Mouse (Mus musculus) urinary bladder, postnatal 25 days (tissue): ENCODE measurements around the gene Suclg2.

Source experiments
- DNase-seq: peaks from one replicate; pipeline ENCODE4 v3.0.0; 2022; ENCODE audit warnings: low spot score

Suclg2 gene

DNA sequence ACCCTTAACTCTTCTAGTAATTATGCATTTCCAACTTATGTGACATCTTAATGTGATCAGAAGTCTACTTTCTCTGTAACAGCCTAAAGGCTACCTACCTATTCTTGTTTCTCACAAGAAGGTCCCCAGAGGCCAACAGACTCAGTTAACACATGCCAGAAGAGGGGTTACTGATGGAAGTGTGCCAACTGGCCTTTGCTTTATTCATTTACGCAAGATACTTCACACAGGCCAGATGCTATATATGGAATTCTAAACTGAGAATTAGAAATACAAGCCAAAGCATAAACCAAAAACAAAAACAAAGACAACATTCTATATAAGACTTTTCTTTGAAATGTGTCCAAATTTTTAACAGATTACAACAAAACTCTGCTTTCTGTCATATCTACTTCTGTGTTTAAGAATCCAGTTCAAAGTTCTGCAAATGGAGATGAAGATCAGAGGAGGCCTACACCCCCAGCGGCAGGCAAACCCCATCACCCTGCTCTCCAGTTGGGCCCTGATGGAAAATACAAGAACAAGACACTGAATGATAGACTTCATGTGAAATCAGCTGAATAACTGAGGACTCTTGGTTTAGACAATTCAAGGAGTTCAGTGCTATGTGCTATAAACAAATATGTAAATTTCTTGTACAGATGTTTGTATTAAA lies 155.1 kb downstream of the Suclg2 start:
- no peak for DNase-seq

DNA sequence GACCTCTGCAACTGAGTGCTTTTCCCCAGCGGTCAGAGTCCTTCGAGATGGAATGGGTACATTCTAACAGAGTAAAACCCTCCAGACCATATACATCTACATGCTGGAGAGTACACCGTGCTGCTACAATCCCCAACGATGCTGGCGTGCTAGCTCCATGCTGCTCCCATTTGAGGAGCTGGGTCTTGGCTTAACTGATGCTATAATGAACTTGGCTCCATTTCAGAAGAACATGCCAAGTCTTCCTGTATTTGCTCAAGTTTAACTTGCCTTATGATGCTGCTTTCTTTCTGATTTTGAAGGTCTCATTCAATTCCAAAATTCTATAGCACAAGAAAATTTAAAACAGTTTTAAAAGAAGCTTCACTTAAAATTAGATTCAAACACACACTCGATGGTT lies 162.3 kb downstream of the Suclg2 start:
- no peak for DNase-seq

DNA sequence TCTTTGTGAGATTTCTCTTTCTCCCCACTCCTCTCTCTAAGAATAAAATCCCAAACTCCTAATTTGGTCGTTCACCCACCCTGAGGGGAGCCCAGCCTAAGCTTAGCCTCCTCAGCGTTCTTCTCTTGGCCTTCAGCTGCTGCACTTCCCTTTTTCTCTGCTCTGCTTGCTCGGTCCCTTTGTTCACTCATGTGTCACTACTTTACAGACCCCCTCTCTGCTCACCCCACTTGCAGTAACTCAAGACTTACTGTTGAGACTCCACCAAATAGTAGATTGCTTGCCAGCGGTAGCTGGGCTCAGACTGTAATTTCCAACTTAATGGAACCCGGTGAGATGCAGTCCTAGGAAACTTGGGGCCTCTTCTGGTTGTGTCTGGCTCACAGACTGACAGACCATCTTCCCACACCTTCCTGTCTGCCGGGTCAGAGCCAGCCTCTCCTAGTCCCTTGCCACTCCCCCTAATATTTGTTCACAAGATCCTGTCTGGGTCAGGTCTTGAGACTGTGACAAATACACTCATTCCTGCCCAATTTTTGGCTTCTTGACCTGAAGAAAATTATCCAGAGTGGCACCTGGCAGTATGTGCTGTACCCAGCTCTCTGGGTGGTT lies 166.2 kb downstream of the Suclg2 start:
- DNase-seq = no peak

DNA sequence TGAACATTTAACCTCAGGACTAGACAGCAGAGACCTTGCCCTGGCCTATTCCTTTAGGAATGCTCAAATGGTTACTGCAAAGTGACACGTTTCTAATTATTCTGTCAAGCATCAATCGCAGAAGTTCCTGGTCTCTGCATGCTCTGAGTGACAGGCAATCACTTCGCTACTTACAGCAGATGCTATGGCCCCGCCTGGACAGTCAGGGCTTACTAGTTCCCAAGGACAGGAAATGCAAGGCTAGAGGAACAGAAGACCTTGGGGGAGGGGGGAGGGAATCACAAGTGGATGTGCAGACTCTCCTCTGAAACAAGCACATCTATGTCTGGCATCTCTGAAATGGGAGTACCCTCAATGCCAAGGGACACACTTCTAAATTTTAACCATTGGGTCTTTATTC lies 167.6 kb downstream of the Suclg2 start:
- DNase-seq = no peak

DNA sequence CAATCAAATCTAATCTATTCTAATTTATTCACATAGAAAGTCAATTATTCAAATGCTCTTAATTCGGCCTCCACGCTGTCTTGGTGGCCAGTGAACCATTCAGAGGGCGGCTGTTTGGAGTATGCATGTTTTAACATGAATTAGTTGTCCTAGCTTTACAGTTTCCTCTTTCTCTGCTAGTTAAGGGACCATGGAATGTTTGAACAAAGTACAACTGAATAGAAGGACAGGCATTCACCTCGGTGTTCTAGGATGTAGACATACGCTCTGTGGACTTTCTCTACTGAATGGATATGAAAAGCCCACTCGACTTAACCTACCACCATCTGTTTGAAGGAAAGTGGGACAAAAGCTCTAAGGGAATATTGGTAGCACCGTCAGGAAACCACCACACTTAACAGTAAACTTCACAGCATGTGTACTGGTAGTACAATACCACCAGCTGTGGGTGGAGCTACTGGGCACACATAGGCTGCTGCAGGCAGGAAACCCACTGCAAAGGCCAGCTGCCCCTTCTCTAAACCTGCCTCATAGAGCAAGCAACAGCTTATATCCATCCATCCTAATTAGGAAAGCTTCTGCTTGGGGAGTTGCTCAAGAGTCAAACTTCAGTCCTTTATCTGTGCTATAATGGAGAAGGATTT lies 172.3 kb downstream of the Suclg2 start:
- DNase-seq = no peak

DNA sequence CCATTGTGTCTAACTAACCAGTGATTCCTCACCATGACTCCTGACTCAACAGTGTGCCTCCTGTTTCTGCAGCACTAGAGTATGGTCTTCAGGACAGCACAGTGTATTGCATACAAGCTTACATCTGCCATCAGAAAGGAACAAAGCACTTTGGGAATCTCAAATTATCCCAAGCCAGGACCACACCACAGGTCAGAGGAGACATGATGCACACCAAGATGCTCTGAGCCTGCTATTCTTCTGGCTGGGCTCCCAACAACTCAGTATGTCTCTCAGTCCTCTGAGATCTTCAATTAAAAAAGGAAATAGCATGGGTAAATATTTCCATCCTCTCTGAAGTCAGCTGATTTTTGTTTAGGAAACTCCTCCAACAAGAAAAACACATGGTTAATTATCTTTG lies 172.9 kb downstream of the Suclg2 start:
- DNase-seq = no peak

DNA sequence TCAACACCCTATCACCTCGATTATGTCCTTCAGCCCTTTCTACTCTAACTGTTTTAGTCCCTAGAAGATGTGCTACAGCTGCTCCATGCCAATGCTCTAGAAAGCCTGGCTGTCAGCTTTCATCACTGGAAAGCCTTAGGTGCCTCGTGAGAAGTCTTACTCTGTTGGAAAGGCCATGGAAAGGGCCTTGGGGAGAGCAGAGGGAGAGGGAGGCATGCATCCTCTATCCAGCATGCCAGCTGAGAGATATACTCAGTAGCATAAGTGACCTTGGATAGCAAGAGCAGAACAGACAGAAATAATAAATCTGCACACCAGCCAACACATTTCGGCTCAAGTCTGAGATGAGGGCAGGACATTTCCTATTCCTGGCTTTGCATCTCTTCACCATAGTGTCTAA lies 173.3 kb downstream of the Suclg2 start:
- no peak for DNase-seq

DNA sequence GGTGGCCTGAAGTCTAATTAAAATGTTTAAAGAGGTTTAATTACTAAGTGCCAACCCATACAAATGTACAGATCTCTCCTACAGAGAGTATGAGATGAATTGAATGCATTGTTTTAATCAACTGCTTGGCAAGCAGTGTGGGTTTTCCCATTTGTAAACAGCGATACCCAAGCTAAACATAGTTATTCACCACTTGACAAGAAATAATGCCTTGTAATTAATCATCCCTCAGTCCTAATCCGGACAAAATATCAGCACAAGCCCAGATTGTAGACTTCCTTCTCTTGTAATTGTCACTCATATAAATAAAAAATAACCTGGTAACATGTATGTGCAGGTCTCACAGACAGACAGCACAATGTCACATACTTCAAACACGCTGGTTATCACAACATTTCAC lies 183.4 kb downstream of the Suclg2 start:
- no peak for DNase-seq

DNA sequence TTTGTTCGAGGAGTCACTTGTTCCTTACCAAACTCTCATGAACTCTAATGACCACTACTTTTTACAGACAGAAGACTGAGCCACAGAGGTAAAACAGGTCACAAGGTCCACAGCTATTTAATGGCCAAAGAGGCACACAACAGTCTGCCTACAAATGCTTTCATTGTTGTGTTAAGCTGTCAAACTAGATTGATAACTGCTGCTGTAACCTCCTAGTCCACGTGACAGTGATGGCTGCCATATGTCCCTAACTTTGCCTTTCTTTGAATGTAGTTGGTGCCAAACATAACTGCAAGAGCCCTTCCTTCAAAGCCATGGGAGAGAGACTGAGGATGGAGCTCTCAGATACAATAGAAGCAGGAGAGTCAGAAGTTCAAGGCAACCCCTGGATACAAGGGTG lies 198.8 kb downstream of the Suclg2 start:
- no peak for DNase-seq

DNA sequence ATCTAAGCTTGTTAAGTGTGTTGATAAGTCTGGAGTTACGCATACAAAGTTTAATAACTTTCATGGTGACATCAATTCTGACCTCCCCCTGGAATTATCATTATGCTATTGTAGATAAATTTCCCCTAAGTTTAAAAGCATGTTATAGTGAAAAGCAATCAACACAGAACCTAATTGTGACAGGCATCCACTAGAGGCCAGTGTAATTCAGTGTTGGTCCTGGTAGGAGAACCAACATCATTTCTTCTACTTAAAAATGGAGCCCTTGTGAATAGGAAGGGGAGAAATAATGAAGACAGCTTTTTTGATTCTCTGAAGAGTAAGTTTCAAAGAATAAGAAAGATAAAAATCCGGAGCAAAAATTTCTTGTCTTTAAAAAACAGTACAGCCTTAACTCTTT lies 200.2 kb downstream of the Suclg2 start:
- DNase-seq = no peak

DNA sequence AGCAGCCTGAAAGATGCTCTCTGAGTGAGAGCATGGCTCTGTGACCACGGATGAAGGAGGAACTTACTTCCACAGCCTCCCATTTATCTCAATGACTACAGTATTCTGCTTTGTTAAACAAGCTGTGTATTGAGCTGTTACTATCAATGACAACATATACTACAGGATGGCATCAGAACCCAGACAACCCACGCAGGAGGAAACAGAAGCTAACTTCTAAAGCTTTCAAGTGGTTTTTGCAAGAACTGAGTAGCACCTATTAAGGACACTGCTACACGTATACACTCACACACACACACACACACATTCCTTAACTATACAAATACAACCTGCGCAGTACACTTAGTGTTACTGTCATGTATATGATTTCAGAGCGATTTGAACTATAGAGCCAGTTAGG lies 202.9 kb downstream of the Suclg2 start:
- DNase-seq = no peak

DNA sequence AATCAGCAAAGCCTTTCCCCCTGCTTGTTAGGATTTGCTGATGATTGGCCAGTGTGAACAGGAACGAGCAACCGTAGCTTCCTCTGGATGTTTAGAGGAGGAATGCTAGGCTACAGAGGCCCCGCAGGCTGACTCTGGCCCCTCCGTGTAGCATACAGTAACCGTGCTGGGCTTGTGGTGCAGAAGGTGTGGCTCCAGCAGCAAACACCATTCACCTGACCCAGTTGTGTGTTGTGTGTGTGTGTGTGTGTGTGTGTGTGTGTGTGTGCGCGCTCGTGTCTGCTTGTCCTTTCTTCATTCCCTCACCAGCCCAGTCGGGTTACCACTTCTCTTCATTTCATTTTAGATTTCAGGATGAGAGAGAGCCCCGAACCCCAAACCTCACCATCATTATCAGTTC lies 203.9 kb downstream of the Suclg2 start:
- no peak for DNase-seq

DNA sequence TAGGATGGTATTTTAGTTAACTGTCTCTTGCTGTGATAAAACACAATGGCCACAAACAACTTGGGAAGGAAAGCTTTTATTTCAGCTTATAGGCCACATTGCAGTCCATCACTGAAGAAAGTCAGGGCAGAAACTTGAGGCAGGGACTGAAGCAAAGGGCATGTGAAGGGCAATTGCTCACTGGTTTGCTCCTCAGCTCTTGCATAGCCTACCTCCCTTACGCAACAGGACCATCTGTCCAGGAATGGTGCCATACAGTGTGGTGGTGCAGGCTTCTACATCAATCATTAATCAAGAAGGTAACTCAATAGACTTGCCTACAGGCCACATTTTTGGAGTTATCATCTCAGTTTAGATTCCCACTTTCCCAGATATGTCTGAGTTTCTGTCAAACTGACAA lies 206.9 kb downstream of the Suclg2 start:
- no peak for DNase-seq

DNA sequence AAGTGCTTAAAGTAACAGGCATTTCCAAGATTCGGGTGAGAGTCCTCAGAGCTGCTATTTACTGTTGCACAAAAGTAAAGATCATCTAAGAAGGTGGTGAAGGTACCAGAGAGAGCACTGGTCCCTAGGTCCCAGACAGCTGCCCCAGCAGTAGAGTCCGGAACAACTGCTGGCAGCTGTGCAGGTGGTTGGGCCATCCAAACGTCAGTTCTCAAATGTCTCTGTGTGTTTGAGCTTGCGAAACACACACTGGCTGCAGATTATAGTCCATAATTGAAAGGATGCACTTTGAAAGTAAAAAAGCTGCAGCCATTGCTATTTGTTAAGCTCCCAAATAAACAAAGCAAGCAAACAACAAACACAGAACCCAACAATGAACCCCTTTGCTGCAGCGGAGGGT lies 217.8 kb downstream of the Suclg2 start:
- no peak for DNase-seq

DNA sequence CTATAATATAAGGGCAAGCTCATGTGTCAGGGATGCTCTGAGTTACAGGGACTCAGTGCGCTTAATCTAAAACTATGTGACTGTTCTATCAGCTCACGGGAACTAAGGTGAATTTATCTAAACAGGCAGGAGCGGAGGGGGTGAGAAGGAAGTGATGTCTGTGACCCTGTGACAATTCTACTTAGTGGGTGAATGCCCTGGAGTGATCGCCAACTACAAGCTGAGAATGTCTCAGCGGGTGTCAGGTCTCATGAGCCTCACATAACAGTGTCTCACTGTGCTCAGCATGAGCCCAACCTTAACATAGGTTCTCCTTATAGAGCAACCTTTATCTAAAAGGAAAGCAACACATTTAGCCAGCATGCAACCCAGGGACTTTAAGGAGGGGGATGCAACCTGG lies 219.0 kb downstream of the Suclg2 start:
- no peak for DNase-seq

DNA sequence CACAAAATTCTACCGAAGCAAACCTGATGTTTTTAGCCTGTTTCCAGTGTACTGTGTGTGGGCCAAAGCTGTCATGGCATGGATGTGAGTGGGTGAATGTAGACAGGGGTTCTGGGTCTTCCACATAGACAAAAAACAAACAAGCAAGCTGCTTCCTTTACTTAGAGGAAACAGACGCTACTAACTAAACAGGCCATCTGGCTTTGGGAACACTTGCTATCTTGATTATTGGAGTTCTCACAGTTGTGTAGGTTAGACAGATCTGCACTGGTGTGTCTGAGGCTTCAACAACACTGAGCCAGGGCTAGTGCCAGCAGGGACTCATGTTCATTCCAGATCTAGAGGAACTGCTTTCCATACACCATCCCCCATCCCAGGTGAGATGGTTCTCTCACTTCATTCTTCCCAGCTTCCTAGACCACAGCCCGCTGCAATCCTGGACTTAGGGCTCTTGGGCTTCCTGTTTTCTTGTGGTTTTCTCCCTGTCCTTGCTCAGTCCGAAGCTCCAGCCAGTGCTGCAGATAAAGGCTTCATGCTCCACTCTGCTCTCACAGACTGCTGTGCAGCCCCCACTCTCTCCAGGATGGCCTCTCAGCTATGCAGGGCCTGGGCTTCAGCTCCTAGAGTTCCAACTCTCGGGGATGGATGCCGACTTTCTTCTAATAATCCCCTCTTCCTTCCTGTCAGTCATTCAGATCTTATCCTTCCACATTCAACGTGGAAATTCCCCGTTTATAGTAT lies 226.2 kb downstream of the Suclg2 start:
- no peak for DNase-seq

DNA sequence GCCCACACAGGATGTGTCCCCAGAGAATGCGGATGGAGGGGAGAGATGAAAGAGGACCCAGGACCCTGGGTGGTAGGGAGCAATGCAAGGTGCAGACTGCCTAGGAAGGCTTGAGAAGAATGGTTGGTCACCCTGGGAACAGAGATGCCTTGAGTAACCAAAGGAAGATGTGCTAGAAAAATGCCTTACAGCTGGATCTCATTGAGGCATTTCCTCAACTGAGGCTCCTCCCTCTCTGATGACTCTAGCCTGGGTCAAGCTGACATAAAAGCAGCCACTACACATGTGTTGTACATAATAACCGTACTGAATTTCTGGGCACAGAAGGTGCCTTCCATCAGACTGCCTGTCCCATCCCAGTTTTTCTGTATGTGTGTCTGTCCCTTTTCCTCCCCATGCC lies 227.6 kb downstream of the Suclg2 start:
- DNase-seq = no peak

DNA sequence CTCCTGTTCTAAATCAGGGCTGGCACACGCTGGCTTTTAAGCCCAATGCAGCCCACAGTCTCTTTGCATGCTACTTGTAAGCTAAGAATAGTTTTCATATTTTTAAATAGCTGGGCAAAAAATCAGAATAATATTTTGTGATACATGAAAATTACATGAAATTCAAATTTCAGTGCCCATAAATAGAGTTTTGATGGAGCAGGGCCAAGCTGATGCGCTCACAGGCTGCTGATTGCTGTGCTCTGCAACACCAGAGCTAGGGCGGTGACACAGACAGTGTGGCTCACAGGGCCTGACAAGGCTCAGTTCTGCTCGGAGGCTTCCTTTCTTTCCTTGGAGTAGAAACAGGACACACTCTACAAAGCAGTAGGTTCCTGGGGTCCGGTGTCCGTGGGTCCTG lies 232.8 kb downstream of the Suclg2 start:
- DNase-seq = no peak

DNA sequence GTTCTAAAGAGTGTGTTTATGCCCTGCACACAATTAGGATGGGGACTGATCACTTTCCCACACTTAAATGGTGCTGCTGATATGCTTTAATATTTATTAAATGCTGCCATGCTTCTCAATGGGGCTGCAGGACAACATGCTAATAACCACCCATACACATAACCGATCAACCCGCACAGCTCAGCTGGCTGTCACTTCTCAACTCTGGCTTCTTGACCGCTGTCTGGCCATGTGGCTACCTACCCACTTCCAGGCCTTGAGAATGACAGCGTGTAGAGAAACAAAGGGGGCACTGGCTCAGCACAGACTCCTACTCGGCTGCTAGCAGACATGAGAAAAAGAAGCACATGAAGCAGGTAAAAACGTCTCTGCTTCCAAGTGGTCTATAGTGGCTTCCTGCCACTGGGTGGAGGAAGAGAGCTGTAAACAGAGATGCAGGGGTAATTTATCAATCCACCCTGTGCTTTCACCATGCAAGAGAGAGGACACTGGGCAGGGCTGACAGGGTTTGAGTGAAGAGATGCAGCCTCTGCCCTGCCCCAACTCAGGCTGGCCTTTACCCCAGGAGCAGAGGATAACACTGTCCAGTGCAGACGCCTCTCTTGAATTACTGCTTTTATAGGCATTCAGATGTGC lies 234.3 kb downstream of the Suclg2 start:
- DNase-seq = no peak

DNA sequence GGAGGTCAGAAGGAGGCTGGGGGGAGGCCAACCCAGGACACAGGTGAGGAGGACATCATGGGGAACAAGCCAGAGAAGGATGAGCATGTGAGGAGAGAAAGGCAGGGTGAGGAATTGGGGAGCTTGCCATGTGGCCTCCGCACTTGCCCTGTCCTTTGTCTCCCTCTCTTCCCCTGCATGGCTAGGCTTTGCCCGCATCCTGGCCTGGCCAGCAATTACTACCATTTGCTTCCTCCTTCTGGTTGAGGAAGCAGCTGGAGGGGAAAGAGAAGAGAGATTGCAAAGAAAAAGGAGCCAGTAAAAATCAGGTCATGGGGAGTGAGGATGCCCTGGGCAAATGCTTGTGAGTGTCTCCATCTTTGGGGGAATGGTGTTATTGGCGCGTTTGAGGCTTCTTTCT lies 234.9 kb downstream of the Suclg2 start:
- DNase-seq = no peak

DNA sequence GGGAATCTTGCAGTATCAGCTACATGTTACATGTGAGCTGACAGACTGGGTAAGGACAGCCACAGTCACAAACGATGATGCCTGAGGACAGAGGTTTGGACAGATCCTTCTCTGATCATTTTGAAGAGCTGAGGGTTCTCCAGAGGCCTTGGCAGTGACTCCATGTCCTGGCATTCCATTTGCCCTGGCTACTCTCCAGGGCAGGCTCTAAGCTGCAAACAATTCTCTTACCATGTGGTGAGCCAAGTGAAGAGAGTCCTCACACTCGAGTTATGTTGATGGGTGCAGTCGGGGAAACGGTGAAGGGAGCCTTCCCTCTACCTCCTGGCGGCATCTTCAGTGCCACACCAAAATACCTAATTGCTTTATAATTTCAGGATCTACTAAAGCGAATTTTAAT lies 235.5 kb downstream of the Suclg2 start:
- DNase-seq = no peak

DNA sequence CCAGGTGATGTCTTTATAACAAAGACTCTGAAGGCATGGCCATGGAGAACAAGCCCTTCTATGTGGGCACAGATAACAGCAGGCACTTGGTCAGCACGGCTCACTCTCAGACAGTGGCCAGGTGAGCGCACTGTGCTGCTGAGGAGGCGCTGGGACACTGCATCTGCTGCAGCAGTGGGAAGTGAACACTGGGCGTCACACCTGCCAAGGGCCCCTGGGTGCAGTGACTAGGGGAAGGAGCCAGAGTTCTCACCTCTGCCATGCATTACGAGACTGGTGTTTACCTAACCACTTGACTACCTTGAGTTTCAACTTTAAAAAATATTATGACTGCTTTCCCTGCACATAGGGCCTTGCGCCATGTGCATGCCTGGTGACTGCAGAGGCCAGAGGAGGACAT lies 238.8 kb downstream of the Suclg2 start:
- no peak for DNase-seq

DNA sequence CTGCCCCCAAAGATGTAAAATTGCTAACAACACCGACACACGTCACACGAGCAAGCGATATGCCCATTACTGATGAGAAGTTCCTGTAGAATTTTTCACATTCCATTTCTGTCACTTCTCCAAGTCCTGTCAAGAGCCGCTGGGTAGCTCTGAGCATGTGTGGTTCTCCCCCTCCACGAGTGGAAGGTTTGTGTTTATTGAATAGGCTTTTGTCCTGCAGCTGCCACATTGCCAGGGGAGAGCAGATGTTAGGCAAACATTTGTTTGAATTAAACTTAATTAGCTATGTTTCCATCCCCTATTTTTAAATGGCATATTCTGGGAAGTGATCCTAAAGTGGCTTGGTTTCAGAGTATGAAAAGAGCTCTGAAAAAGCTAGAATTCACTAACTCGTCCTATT lies 249.1 kb downstream of the Suclg2 start:
- no peak for DNase-seq
